Mouse (Mus musculus): ENCODE data around the gene Prkar1b. TPM values are rescaled to one million over a fixed set of nuclear protein-coding genes. Genes with fewer than 3 reads are reported as not detected.
A peak's percentile ranks its signal among the peaks of the same experiment; 100 is the strongest.

Gene Prkar1b
- polyA plus RNA-seq, 1 experiment from 2014 or later = 50.4 TPM

DNA sequence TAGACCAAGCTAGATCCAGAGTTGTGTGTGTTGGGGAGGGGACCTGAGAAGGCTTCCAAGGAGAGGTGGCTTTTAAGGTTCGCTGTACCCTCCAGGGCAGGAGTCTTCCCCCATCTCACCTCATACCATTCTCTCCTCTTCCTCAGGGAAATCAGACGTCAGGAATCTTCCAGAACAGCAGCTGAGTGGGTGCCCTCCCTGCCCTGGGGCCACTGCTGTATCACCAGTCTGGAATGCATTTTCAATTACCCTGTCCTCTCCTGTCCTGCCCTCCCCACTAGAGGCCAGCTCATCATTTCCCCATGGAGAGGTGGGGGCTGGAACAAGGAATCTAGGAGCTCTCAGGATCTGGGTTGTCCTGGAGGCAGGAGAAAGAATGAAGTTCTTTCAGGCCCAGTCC lies 139.2 kb downstream of the Prkar1b start:
- Histone ChIP-seq H3K36me3 (no peaks in the 10 kb centered on the region), H3K4me1 (no peaks in the 10 kb centered on the region), H3K9ac (replicated peaks) (no peak overlapping the region), H3K9me3 (no peaks in the 10 kb centered on the region), H3K4me2 (replicated peaks) (no peak overlapping the region), H3K27ac (replicated peaks) (no peak overlapping the region), H3K4me3 (no peak overlapping the region), H3K27me3 (no peaks in the 10 kb centered on the region; the same call in 1 of the 2 replicates)
- no peak for ATAC-seq (ENCODE audit: low FRiP score, low read depth)
- 83% methylated on average over 2 of the region's 2 CpGs for WGBS

DNA sequence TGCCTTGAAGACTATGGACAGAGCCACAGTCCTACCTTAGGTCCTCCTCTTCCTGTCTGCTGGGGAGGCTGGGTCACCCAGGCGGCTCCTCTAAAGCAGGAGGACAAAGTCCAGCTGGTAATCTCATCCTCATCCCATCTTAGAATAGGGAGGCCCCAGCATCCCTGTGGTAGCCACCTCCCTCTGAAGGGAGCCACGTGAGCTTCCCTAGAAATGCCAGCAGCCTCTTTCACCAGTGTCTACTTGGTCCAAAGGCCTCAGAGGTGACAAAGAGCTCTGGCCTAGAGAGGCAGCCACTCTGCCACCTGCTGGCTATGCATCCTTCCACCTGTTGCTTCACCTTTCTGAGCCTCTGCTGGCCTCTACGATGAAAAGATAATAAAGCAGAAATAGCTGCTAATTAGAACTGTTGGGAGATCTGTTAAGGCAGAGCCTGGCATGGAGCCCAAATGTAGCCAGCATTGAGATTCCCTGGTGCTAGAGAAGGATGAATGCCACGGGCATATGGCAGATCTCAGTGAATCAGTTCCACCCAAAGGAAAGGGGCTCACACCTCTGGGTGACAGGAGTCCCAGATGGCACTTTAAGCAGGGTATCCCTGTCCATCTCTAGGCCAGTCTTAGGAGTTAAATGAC lies 142.5 kb downstream of the Prkar1b start:
- Histone ChIP-seq H3K4me2 (replicated peaks) (no peak overlapping the region), H3K4me3 (no peak overlapping the region), H3K4me1 (no peaks in the 10 kb centered on the region), H3K9me3 (no peaks in the 10 kb centered on the region; the same call in 1 of the 2 replicates), H3K36me3 (no peaks in the 10 kb centered on the region), H3K9ac (replicated peaks) (no peak overlapping the region), H3K27ac (replicated peaks) (no peak overlapping the region), H3K27me3 (no peaks in the 10 kb centered on the region; the same call in none of the 2 replicates)
- no peak for ATAC-seq (ENCODE audit: low FRiP score, low read depth)
- 57% methylated on average over 4 of the region's 4 CpGs for WGBS

DNA sequence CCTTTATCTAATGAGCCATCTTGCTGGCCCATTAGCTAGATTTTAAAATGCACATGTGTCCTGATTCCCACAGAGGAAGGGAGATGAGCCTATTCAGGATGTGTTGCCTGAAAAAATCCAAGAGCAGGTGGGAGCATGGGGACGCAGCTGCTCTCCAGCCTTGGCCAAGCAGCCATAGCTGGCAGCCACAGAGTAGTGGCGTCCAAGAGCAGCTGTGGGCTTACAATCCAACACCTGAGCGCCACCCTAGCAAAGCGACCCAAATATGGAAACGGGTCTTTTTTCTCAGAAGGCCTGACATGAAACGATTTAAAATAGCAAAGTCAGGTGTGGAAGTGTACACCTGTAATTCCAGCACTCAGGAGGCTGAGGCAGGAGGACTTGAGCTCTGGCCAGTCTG lies 145.2 kb downstream of the Prkar1b start:
- no peak overlapping the region for H3K9ac ChIP-seq (replicated peaks)
- no peaks in the 10 kb centered on the region for H3K4me1 ChIP-seq
- no peak overlapping the region for H3K4me2 ChIP-seq (replicated peaks)
- H3K27ac ChIP-seq (replicated peaks) = no peak overlapping the region
- no peaks in the 10 kb centered on the region for H3K36me3 ChIP-seq
- no peak overlapping the region for H3K4me3 ChIP-seq
- WGBS = 85% methylated on average over 6 of the region's 6 CpGs
- ATAC-seq (ENCODE audit: low FRiP score, low read depth) = no peak
- H3K9me3 ChIP-seq = peaks cover 3% of the 10 kb centered on the region; the same call in 1 of the 2 replicates
- peaks cover 17% of the 10 kb centered on the region for H3K27me3 ChIP-seq

DNA sequence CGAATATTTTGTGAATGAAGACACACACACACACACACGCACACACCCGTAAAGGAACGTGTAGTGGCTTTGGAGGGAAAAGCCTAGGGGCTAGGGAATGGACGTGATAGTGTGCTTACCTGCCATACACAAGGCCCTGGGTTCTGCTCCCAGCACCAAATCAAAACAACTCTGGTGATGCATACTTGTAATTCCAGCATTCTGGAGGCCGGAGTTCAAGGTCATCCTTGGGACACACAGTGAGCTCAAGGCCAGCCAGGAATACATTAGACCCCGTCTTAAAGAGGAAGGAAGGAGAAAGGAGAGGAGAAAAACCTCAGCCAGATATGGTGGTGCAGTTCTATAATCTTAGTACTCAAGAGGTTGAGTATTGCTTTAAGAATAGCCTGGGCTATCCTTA lies 150.1 kb downstream of the Prkar1b start:
- no peak overlapping the region for H3K9ac ChIP-seq (replicated peaks)
- no peak overlapping the region for H3K27ac ChIP-seq (replicated peaks)
- ATAC-seq (ENCODE audit: low FRiP score, low read depth) = no peak
- no peak overlapping the region for H3K4me3 ChIP-seq
- 81% methylated on average over 7 of the region's 7 CpGs for WGBS
- H3K9me3 ChIP-seq = peaks cover 3% of the 10 kb centered on the region; the same call in 1 of the 2 replicates
- peaks cover 64% of the 10 kb centered on the region for H3K27me3 ChIP-seq
- no peaks in the 10 kb centered on the region for H3K36me3 ChIP-seq
- peaks cover 30% of the 10 kb centered on the region for H3K4me1 ChIP-seq
- no peak overlapping the region for H3K4me2 ChIP-seq (replicated peaks)

DNA sequence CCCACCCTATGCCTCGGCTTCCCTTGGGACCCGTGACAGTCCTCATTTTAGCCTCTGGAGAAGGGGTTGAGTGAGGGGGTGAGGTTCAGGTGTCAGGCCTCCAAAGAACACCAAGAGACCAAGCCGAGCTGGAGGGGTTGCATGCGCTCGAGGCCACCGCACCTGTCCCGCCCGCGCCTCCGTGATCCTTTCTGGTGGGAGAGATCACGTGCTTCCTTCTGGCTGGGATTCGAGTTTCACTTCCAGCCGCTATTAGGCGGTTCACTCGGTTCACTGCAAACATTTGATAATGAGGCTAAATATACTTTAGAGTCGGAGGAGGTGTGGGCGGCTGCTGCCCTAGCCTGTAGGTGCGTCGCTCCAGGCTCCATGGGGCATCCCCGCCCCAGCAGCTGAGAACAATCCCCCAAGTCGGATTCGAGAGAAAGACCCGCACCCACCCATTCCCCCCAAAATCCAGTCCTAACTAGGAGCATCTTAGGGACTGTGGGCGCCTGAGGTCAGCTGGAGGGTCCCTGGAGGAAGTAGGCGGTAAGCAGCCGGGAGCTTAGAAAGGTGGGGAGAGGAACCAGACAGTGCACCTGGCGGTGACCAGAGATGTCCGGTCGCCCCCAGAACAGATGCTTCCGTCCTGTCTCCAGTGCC lies 151.7 kb downstream of the Prkar1b start:
- WGBS = 1% methylated on average over 30 of the region's 30 CpGs
- H3K27me3 ChIP-seq = peaks cover 81% of the 10 kb centered on the region
- no peak overlapping the region for H3K9ac ChIP-seq (replicated peaks)
- H3K36me3 ChIP-seq = no peaks in the 10 kb centered on the region
- peaks cover 46% of the 10 kb centered on the region for H3K4me1 ChIP-seq
- ATAC-seq (ENCODE audit: low FRiP score, low read depth) = no peak
- peak overlapping the region; percentile 53 for H3K4me2 ChIP-seq (replicated peaks)
- H3K9me3 ChIP-seq = peaks cover 3% of the 10 kb centered on the region; the same call in 1 of the 2 replicates
- peak overlapping the region; percentile 30 for H3K4me3 ChIP-seq
- H3K27ac ChIP-seq (replicated peaks) = no peak overlapping the region

DNA sequence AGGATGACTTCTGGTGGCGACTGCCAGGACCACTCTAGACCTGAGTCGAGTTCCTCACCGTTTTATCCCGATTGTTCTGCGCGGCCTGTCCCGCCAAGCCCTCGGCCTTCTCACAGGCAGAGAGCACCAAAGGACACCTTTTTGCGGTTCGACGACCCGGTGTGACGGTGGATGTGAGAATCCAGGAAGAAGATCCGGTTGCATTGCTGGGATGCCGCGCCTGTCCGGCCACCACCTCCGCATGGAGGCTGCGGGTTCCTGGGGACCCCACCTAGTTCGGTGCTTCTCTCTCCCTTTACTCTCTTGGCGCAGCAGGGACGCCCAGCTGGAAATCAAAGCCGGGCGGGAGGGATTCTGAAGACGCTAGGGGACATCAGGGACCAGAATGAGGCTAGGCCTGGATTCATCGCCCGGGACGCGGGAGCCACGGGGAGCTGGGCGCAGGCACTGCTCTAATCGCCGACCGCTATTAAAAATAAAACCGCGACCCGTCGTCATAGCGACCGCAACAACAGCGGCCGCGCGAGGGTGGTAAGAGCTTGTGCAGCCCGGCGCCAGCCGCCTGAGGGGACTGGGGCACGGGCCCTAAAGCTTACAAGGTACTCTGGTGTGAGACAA lies 152.5 kb downstream of the Prkar1b start, which contains the start of gene Pdgfa:
Pdgfa (minus strand) TSS at position 200 of the 618 bp plus-strand sequence.
- under 1% methylated on average over 48 of the region's 48 CpGs for WGBS
- peak within 1 kb of the TSS; percentile 94 for H3K4me2 ChIP-seq (replicated peaks)
- peak; percentile 47 for ATAC-seq (ENCODE audit: low FRiP score, low read depth)
- peaks cover 54% of the 10 kb centered on the region for H3K4me1 ChIP-seq
- peaks cover 3% of the 10 kb centered on the region; the same call in 1 of the 2 replicates for H3K9me3 ChIP-seq
- peak within 1 kb of the TSS; percentile 59 for H3K4me3 ChIP-seq
- no peak within 1 kb of the TSS for H3K27ac ChIP-seq (replicated peaks)
- no peaks in the 10 kb centered on the region for H3K36me3 ChIP-seq
- H3K9ac ChIP-seq (replicated peaks) = peak within 1 kb of the TSS; percentile 68; the same call in 1 of the 2 replicates
- H3K27me3 ChIP-seq = peaks cover 88% of the 10 kb centered on the region

DNA sequence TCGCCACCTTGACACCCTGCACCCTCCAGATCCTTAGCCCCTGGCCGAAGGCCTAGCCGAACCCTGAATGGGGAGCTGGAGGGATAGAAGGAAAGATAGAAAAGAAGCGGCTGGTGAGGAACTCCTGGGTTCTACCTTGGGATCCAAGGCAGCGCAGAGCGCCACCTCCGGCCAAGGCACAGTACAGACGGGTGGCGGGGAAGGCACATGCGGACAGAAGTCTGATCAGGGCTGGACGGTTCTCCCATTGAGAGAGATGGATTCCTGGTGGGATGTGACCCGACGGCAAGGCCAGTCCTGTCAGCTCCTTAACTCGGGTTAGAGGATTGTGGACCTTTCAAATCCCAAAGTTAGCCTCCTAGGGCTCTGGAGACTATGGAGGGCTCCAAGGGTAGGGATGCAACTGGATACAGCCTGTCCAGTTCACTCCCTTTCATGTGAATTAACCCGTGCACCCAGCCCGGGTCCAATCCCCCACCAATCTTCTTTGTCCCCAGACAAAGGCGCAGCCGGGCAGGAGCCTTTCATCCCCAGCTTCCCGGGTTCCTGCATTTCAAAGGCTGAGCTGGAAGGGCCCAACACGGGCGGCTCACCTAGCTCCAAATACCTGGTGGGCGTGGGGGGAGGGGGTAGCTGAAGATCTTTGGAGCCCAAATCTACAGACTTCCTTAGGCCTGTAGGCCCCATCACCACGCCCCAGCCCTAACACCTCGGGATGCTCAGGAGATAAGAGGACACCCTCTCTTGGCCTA lies 153.3 kb downstream of the Prkar1b start:
- Histone ChIP-seq H3K36me3 (no peaks in the 10 kb centered on the region), H3K4me2 (replicated peaks) (peak overlapping the region; percentile 94), H3K4me3 (peak overlapping the region; percentile 59), H3K4me1 (peaks cover 58% of the 10 kb centered on the region), H3K27me3 (peaks cover 96% of the 10 kb centered on the region), H3K27ac (replicated peaks) (no peak overlapping the region), H3K9me3 (peaks cover under 1% of the 10 kb centered on the region; the same call in 1 of the 2 replicates), H3K9ac (replicated peaks) (peak overlapping the region; percentile 68)
- no peak for ATAC-seq (ENCODE audit: low FRiP score, low read depth)
- WGBS = 2% methylated on average over 24 of the region's 24 CpGs

DNA sequence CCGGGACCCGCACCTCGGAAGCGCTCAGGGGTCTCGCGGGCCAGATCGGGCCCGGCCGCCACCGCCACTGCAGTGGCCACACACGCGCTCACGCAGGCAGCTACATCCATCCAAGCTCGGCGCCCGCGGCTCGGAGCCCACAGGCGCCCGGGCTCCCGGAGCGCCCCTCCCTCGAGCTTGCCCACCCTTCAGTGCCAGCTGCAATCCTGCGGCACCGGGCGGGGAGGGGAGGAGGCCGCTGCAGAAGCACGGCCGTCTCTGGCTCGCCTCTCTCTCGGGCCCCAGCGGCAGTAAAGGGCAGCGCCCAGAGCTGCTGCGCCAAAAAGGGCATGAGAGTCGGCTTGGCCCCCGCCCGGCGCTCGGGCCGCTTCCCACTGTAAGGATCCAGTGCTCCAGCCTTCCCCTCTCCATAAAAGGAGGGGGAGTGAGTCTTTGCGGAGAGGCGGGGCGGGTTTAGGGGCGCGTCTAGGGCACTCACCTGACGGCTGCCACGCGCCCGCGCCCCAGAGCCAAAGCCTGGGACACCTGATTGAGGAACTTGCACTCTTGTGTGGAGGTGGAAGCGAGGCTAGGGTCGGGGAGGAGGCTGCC lies 154.0 kb downstream of the Prkar1b start:
- no peaks in the 10 kb centered on the region for H3K36me3 ChIP-seq
- H3K9ac ChIP-seq (replicated peaks) = peak overlapping the region; percentile 68
- H3K4me3 ChIP-seq = peak overlapping the region; percentile 59
- ATAC-seq (ENCODE audit: low FRiP score, low read depth) = peak; percentile 66
- peak overlapping the region; percentile 65 for H3K27ac ChIP-seq (replicated peaks)
- H3K4me2 ChIP-seq (replicated peaks) = peak overlapping the region; percentile 94
- peaks cover 98% of the 10 kb centered on the region for H3K27me3 ChIP-seq
- under 1% methylated on average over 42 of the region's 52 CpGs for WGBS
- H3K9me3 ChIP-seq = no peaks in the 10 kb centered on the region
- H3K4me1 ChIP-seq = peaks cover 58% of the 10 kb centered on the region

DNA sequence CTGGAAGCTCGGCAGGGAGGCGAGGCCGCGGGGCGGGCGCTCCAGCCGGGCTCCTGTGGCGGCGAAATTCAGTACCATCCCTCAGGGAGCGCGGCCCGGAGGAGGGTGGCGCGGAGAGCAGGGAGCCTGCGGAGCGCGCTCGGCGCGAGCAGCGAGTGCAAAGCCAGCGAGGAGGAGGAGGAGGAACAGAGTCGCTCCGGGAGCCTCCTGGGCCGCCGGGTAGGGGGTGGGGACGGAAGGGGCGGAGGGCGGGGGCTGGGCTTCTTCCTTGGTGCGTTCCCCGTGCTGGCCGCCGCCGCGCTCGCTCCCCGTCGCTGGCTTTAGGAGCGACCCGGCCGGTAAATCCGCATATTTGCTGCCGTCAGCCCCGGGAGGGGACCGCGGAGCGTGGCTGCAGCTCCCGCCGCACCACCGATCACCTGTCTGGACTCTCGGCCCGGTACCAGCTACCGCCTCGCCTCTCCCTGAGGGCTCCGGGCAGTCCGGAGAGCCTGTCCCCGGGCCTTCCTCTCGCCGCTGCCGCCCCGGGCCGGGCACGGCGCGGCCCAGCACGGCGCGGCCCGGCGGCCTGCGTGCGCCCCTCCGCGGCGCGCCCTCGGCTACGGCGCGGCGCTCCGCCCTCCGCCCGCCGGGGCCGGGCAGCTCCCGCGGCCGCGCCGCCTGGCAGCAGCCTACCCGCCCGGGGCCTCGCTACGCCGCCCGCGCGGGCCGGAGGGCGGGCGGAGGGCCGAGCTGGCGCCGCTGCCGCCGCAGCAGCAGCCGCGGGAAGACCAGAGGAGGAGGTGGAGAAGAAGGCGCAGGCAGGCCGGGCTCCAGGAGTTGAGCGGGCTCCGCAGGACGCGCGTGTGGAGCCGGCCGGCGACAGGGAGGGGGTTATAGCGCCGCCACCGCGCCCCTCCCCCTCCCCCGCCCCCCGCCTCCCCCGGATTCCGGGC lies 154.7 kb downstream of the Prkar1b start:
- ATAC-seq (ENCODE audit: low FRiP score, low read depth) = peak; percentile 59
- Histone ChIP-seq H3K4me3 (peak overlapping the region; percentile 59), H3K9me3 (no peaks in the 10 kb centered on the region), H3K4me2 (replicated peaks) (peak overlapping the region; percentile 94), H3K4me1 (peaks cover 58% of the 10 kb centered on the region), H3K36me3 (no peaks in the 10 kb centered on the region), H3K27me3 (peaks cover 98% of the 10 kb centered on the region), H3K9ac (replicated peaks) (peak overlapping the region; percentile 68), H3K27ac (replicated peaks) (peak overlapping the region; percentile 74)
- WGBS = under 1% methylated on average over 86 of the region's 127 CpGs

DNA sequence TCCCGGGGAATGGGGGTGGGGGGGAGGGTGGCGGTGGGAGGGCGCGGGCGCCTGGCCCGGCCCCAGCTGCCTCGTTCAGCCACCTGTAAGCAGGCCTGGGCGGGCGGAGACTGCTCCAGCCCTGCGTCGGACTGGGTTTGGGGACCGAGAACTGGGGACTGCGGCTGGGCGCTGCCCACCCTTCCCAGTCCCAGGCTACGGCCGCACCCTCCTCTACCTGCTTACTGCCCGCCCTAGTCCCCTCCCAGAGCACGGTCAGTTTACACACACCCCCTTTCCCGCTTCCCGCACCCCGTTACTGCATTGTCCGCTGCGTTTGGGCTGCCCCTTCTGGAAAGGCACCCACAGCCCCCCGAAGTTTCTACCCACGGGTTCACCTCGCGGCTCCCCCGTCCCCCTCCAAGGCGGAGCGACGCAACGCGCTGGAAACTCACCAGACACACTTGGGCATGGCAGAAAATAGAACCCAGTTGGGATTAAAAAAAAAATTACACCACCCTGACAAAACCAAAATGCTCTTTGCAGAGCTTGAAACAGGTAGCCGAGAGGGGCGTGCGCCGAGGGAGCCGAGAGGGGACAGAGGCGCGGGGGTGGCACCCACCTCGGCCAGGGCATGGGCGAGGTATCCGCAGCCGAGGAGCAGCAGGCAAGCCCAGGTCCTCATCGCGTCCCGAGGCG lies 155.6 kb downstream of the Prkar1b start:
- H3K9ac ChIP-seq (replicated peaks) = peak overlapping the region; percentile 68
- H3K4me3 ChIP-seq = peak overlapping the region; percentile 59
- H3K4me1 ChIP-seq = peaks cover 59% of the 10 kb centered on the region
- H3K27ac ChIP-seq (replicated peaks) = peak overlapping the region; percentile 74
- H3K4me2 ChIP-seq (replicated peaks) = peak overlapping the region; percentile 94
- no peaks in the 10 kb centered on the region for H3K36me3 ChIP-seq
- H3K9me3 ChIP-seq = no peaks in the 10 kb centered on the region
- no peak for ATAC-seq (ENCODE audit: low FRiP score, low read depth)
- WGBS = under 1% methylated on average over 42 of the region's 48 CpGs
- peaks cover 91% of the 10 kb centered on the region for H3K27me3 ChIP-seq

Measured in midbrain, embryonic 12.5 days (tissue).